Mouse (Mus musculus) stomach, postnatal 0 days (tissue): Measurements from ENCODE around the gene Iqcf5. TPM values are rescaled to one million over a fixed set of nuclear protein-coding genes. Genes with fewer than 3 reads are reported as not detected.

Experiments used
- ATAC-seq: fragments of 200-750 bp; cut with Nextera tagmentation; 2 replicates; pipeline ENCODE4 v1.8.0; 2017; ENCODE audit not compliant: low FRiP score, low TSS enrichment
- DNase-seq: peaks from one replicate; pipeline ENCODE4 v3.0.0-alpha.2; 2016; ENCODE audit warnings: low spot score
- H3K27ac ChIP-seq: fragments of 300-500 bp; sonication (generic); replicated peaks from 2 replicates; pipeline ENCODE4 v1.5.1; 2014; ENCODE audit warnings: mild to moderate bottlenecking, control low read depth
- H3K27me3 ChIP-seq: fragments of 300-500 bp; sonication (generic); 2 replicates; pipeline ENCODE4 v1.6.1; 2014; ENCODE audit warnings: low read length; ENCODE audit not compliant: control insufficient read depth, insufficient read depth
- H3K36me3 ChIP-seq: fragments of 300-500 bp; sonication (generic); 2 replicates; pipeline ENCODE4 v1.6.1; 2014; ENCODE audit warnings: low read length, mixed read lengths; ENCODE audit not compliant: control insufficient read depth, insufficient read depth
- H3K4me1 ChIP-seq: fragments of 300-500 bp; sonication (generic); replicated peaks from 2 replicates; pipeline ENCODE4 v1.6.1; 2014; ENCODE audit warnings: antibody characterized with exemption; ENCODE audit not compliant: control insufficient read depth, insufficient read depth
- H3K4me2 ChIP-seq: fragments of 300-500 bp; sonication (generic); replicated peaks from 2 replicates; pipeline ENCODE4 v1.6.1; 2014; ENCODE audit warnings: low read depth, mild to moderate bottlenecking, control low read depth, moderate library complexity
- H3K4me3 ChIP-seq: fragments of 300-500 bp; sonication (generic); 2 replicates; pipeline ENCODE4 v1.5.1; 2014; ENCODE audit warnings: low read depth, low read length, control low read depth
- H3K9ac ChIP-seq: fragments of 300-500 bp; sonication (generic); 2 replicates; pipeline ENCODE4 v1.6.1; 2014; ENCODE audit warnings: mild to moderate bottlenecking, low read length, control low read depth, mixed read lengths
- H3K9me3 ChIP-seq: fragments of 300-500 bp; sonication (generic); 2 replicates; pipeline ENCODE4 v1.6.1; 2016; ENCODE audit warnings: low read length; ENCODE audit not compliant: control insufficient read depth
- CTCF ChIP-seq: IDR thresholded peaks from 2 replicates; pipeline ENCODE4 v1.5.1; 2016; ENCODE audit warnings: antibody characterized with exemption, low read depth, mild to moderate bottlenecking, moderate library complexity
- EP300 ChIP-seq: optimal IDR thresholded peaks from 2 replicates; pipeline ENCODE3; 2016; ENCODE audit warnings: antibody characterized with exemption
- WGBS: fragments of 180-500 bp; shearing (Covaris S2); extraction: QIAGEN DNeasy Blood & Tissue Kit; methylation state at CpG from one replicate; pipeline ENCODE4 v1.1.7; 2014; 5-methylcytosine and 5-hydroxymethylcytosine counted together
- polyA plus RNA-seq: library from polyadenylated mRNA; unstranded; fragments of >200 nt; fragmentation: Nextera tagmentation; extraction: Ambion mirVana; gene quantifications from 2 replicates; pipeline ENCODE4 v1.2.1, GENCODE M21; 2015

Iqcf5 gene
- polyA plus RNA-seq, 1 experiment from 2014 or later = not detected

DNA sequence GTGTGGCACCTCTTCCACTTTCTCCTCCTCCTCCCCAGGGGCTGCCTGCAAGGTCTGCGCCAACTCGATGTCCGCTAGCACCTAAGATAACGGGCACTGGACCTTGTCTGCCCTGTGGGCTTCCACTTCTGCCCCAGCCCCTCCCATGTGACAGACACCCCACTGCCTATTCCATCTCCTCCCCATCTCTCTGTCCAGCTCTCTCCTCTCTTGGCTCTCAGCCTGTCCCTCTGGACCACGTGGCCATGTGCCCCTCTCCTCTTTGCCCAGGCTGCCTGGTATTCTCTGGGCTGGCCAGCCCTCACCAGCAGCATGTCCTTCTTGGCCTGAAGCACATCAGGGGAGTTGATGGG lies 40.6 kb upstream of the Iqcf5 start:
- no peaks in the 10 kb centered on the region for H3K36me3 ChIP-seq
- H3K9ac ChIP-seq = no peak overlapping the region
- no peak overlapping the region for H3K4me2 ChIP-seq
- H3K27me3 ChIP-seq = no peaks in the 10 kb centered on the region
- DNase-seq (no peak), ATAC-seq (no peak)
- H3K27ac ChIP-seq = no peak overlapping the region
- peaks cover 8% of the 10 kb centered on the region for H3K4me1 ChIP-seq
- no peak overlapping the region for H3K4me3 ChIP-seq
- no peaks in the 10 kb centered on the region for H3K9me3 ChIP-seq
- WGBS = 59% methylated on average over 5 of the region's 5 CpGs
- no peak for TF ChIP-seq CTCF
- no peak for TF ChIP-seq EP300

GRCm38 (mm10) chr9:106474456-106474855 lies 39.9 kb upstream of the Iqcf5 start:
- H3K4me3 ChIP-seq = no peak overlapping the region
- no peaks in the 10 kb centered on the region for H3K36me3 ChIP-seq
- no peak for ATAC-seq
- H3K4me1 ChIP-seq = peaks cover 8% of the 10 kb centered on the region
- no peak overlapping the region for H3K27ac ChIP-seq
- H3K9ac ChIP-seq = peak overlapping the region; percentile 27; the same call in 1 of the 2 replicates
- no peaks in the 10 kb centered on the region for H3K9me3 ChIP-seq
- H3K4me2 ChIP-seq = no peak overlapping the region
- no peaks in the 10 kb centered on the region for H3K27me3 ChIP-seq
- peak; percentile 80 for DNase-seq
- TF ChIP-seq EP300 (no peak), CTCF (peak; percentile 84)
- WGBS = 9% methylated on average over 6 of the region's 6 CpGs

- Histone ChIP-seq H3K9ac (peak overlapping the region; percentile 27; the same call in 1 of the 2 replicates), H3K27me3 (no peaks in the 10 kb centered on the region), H3K4me2 (peak overlapping the region; percentile 20; the same call in 1 of the 2 replicates), H3K27ac (no peak overlapping the region), H3K4me1 (peaks cover 8% of the 10 kb centered on the region), H3K4me3 (no peak overlapping the region), H3K9me3 (no peaks in the 10 kb centered on the region), H3K36me3 (no peaks in the 10 kb centered on the region)
- WGBS = 62% methylated on average over 7 of the region's 7 CpGs
- ATAC-seq (no peak), DNase-seq (no peak)
- no peak for TF ChIP-seq CTCF
- TF ChIP-seq EP300 = no peak
These were observed 39.3 kb upstream of the Iqcf5 start for GRCm38 (mm10) chr9:106475046-106475445.

DNA sequence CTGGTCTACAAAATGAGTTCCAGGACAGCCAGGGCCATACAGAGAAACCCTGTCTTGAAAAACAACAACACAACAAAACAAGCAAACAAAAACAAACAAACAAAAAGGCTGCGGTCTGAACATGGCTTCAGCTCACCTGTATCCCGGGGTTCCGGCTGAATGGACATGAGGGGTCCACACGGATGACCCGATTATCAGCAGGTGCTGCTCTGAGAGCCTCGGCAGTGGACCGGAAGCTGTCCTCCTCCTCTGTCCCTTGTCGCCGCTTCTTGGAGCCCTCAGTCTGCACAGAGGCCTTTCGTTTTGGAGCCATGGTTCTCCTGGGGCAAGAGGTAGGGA lies 38.7 kb upstream of the Iqcf5 start, which contains the start of gene Rrp9:
Gene Rrp9, plus strand, starts transcription at position 301 of the 339 bp plus-strand sequence.
- no peak for DNase-seq
- Histone ChIP-seq H3K9ac (peak within 1 kb of the TSS; percentile 32), H3K4me3 (peak within 1 kb of the TSS; percentile 29), H3K4me2 (peak within 1 kb of the TSS; percentile 49), H3K27me3 (no peaks in the 10 kb centered on the region), H3K27ac (peak within 1 kb of the TSS; percentile 83), H3K36me3 (peaks cover under 1% of the 10 kb centered on the region; the same call in 1 of the 2 replicates), H3K4me1 (peaks cover 8% of the 10 kb centered on the region), H3K9me3 (no peaks in the 10 kb centered on the region)
- ATAC-seq = no peak
- WGBS = 78% methylated on average over 10 of the region's 10 CpGs
- TF ChIP-seq CTCF (no peak), EP300 (no peak)

- ATAC-seq (peak; percentile 53), DNase-seq (peak; percentile 63)
- H3K27me3 ChIP-seq = no peaks in the 10 kb centered on the region
- peak overlapping the region; percentile 83 for H3K27ac ChIP-seq
- 9% methylated on average over 16 of the region's 16 CpGs for WGBS
- peaks cover 8% of the 10 kb centered on the region for H3K4me1 ChIP-seq
- peak overlapping the region; percentile 32 for H3K9ac ChIP-seq
- H3K9me3 ChIP-seq = no peaks in the 10 kb centered on the region
- H3K36me3 ChIP-seq = peaks cover 2% of the 10 kb centered on the region; the same call in 1 of the 2 replicates
- H3K4me2 ChIP-seq = peak overlapping the region; percentile 49
- no peak for TF ChIP-seq EP300
- TF ChIP-seq CTCF = no peak
- peak overlapping the region; percentile 29 for H3K4me3 ChIP-seq
These were observed 38.1 kb upstream of the Iqcf5 start for GRCm38 (mm10) chr9:106476002-106476923.
